Mouse (Mus musculus): ENCODE data around the gene Gstm4. TPM values are rescaled to one million over a fixed set of nuclear protein-coding genes. Genes with fewer than 3 reads are reported as not detected.
"Not testable (repeated sequence)": the region's sequence is repeated elsewhere in the genome, so short reads cannot be mapped to it uniquely, and the experiment has no call there.

The Gstm4 gene
- polyA plus RNA-seq, 1 experiment from 2014 or later = 20.6 TPM

DNA sequence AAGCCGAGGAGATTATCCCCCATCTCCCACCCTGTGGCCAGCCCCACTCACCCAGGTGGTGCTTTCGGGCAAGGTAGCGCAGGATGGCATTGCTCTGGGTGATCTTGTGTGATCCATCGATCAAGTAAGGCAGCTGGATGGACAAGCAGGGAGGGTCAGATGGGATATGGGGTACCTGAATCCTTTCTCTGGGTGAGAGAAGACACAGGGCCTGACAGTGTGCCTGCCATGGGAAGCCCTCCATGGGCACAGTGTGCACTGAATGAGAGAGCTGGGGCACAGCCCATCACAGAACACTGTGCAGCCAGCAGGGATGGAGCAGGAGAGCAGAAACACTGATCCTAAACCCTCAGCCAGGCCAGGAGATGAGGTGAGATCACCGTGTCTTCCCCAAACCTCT, 28.2 kb downstream of the Gstm4 start:
- not testable (repeated sequence) for ATAC-seq (replicated peaks; ENCODE audit: low FRiP score, low TSS enrichment, low read depth); H3K9ac ChIP-seq (ENCODE audit: low read length); H3K27me3 ChIP-seq (replicated peaks; ENCODE audit: control insufficient read depth, insufficient read depth, low read length); H3K36me3 ChIP-seq (ENCODE audit: control insufficient read depth, insufficient read depth, low read length); H3K4me3 ChIP-seq (ENCODE audit: low read depth, low read length); H3K27ac ChIP-seq (ENCODE audit: low read depth); DNase-seq (ENCODE audit: low spot score); H3K9me3 ChIP-seq (ENCODE audit: control insufficient read depth, low read length)
- WGBS = 74% methylated on average over 5 of the region's 5 CpGs
- Histone ChIP-seq H3K4me2 (ENCODE audit: low read length) (peak overlapping the region; percentile 81), H3K4me1 (replicated peaks; ENCODE audit: control insufficient read depth, insufficient read depth, low read length) (peaks cover 12% of the 10 kb centered on the region)

DNA sequence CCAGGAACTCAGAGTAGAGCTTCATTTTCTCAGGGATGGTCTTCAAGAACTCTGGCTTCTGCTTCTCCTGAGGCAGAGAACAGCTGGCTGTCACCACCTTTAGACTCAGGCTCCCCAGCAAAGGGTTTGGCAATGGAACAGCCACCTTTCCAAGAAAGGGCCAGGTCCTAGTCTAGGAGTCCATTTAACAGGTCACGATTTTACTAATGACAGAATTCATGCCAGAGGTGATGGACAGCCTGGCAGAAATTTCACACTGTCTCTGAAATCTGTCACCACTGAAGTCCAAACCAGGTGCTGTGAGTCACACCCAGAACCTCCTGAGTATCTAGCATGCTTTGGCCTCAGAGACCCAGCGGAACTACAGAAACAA, 29.7 kb downstream of the Gstm4 start:
- Histone ChIP-seq H3K4me2 (ENCODE audit: low read length) (no peak overlapping the region), H3K4me3 (ENCODE audit: low read depth, low read length) (no peak overlapping the region), H3K36me3 (ENCODE audit: control insufficient read depth, insufficient read depth, low read length) (no peaks in the 10 kb centered on the region; the same call in 1 of the 2 replicates), H3K9ac (ENCODE audit: low read length) (no peak overlapping the region), H3K27me3 (replicated peaks; ENCODE audit: control insufficient read depth, insufficient read depth, low read length) (no peaks in the 10 kb centered on the region), H3K27ac (ENCODE audit: low read depth) (no peak overlapping the region), H3K4me1 (replicated peaks; ENCODE audit: control insufficient read depth, insufficient read depth, low read length) (peaks cover 12% of the 10 kb centered on the region), H3K9me3 (ENCODE audit: control insufficient read depth, low read length) (no peaks in the 10 kb centered on the region)
- no peak for ATAC-seq (replicated peaks; ENCODE audit: low FRiP score, low TSS enrichment, low read depth)
- WGBS = 89% methylated on average over 2 of the region's 2 CpGs
- DNase-seq (ENCODE audit: low spot score) = no peak

DNA sequence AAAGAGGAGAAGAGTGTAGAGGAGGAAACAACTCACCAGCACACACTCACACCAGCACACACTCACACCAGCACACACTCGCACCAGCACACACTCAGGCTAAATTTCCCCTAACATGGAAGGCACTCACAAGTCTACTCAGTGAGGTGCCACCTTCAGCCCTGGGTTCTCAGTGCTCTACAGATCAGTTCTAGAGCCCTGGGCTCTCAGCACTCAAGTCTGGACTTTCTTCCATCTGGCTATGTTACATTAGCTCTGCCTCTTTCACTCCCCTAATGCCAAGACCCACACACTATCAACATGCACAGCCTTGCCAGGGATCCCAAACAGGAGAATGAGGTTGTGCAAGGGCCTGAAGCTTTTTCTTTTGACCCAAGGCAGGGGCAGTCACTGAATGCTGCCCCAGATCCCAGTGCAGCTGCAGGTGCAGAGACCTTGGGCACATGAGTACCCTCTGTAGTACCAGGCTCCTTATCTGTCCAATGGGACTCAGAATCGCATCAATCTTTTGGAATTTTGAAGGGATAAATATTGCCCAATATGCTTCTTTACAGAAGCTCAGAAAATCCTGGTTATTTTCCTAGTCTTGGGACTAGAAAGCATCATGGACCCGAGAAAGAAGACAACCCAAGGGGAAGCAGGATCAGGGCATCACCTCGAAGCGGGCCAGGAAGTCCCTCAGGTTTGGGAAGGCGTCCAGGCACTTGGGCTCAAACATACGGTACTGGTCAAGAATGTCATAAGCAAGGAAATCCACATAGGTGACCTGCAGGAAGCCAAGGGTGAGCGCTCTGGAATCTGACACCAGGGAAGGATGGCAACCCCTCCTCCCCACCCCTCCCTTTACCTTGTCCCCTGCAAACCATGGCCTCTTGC, 30.4 kb downstream of the Gstm4 start:
- no peak overlapping the region for H3K4me2 ChIP-seq (ENCODE audit: low read length)

DNA sequence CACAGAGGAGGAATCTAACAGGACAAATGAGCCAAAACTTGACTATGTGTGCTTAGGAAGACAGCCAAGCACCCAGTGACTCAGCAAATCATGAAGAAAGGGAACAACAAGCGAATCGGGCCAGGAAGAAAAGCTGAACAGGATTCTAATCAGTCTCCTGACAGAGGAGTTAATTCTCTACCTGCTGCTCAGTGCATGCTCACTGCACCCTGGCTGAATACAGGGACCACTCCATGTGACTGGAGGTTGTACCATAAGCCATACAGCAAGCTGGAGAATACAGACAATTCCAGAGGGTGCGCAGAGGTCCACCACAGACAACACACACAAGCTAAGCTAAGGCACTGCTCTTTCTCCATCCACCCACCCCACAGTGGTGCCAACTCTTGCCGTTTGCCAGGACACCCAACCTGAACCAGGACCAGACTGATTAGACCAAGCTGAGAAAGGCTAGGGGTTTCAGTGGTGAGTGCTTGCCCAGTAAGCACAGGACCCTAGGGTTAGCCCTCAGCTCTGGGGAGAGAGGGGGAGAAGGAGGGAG, 31.3 kb downstream of the Gstm4 start:
- Histone ChIP-seq H3K27me3 (replicated peaks; ENCODE audit: control insufficient read depth, insufficient read depth, low read length) (no peaks in the 10 kb centered on the region), H3K9ac (ENCODE audit: low read length) (no peak overlapping the region), H3K4me1 (replicated peaks; ENCODE audit: control insufficient read depth, insufficient read depth, low read length) (peaks cover 8% of the 10 kb centered on the region), H3K27ac (ENCODE audit: low read depth) (no peak overlapping the region), H3K4me2 (ENCODE audit: low read length) (no peak overlapping the region), H3K9me3 (ENCODE audit: control insufficient read depth, low read length) (no peaks in the 10 kb centered on the region), H3K36me3 (ENCODE audit: control insufficient read depth, insufficient read depth, low read length) (no peaks in the 10 kb centered on the region; the same call in 1 of the 2 replicates), H3K4me3 (ENCODE audit: low read depth, low read length) (no peak overlapping the region)
- DNase-seq (ENCODE audit: low spot score) (no peak), ATAC-seq (replicated peaks; ENCODE audit: low FRiP score, low TSS enrichment, low read depth) (no peak)
- WGBS = 81% methylated on average over 4 of the region's 4 CpGs

More for the DNA sequence above, 30.4 kb downstream of the Gstm4 start:
- Histone ChIP-seq H3K36me3 (ENCODE audit: control insufficient read depth, insufficient read depth, low read length) (no peaks in the 10 kb centered on the region; the same call in 1 of the 2 replicates), H3K9me3 (ENCODE audit: control insufficient read depth, low read length) (no peaks in the 10 kb centered on the region), H3K9ac (ENCODE audit: low read length) (no peak overlapping the region), H3K4me1 (replicated peaks; ENCODE audit: control insufficient read depth, insufficient read depth, low read length) (peaks cover 12% of the 10 kb centered on the region), H3K4me3 (ENCODE audit: low read depth, low read length) (no peak overlapping the region), H3K27ac (ENCODE audit: low read depth) (no peak overlapping the region), H3K27me3 (replicated peaks; ENCODE audit: control insufficient read depth, insufficient read depth, low read length) (no peaks in the 10 kb centered on the region)
- WGBS = 85% methylated on average over 7 of the region's 8 CpGs
- DNase-seq (ENCODE audit: low spot score) (no peak), ATAC-seq (replicated peaks; ENCODE audit: low FRiP score, low TSS enrichment, low read depth) (no peak)

DNA sequence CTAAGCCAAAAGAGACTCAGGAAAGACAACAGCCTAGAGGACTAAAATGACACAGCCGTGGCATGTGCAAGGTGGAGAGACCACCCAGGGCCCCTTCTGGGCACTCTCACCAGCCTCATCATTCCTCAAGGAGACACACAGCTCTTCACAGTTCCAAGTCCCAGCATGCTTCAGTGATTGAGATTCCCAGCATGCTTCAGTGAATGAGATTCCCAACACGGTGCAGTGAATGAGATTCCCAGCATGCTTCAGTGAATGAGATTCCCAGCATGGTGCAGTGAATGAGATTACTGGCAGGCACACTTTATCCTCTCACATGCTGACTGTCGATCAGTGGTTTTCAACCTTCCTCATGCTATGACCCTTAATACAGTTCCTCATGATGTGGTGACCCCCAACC, 33.1 kb downstream of the Gstm4 start:
- no peak for DNase-seq (ENCODE audit: low spot score)
- WGBS = 78% methylated on average over 3 of the region's 3 CpGs
- Histone ChIP-seq H3K9me3 (ENCODE audit: control insufficient read depth, low read length) (no peaks in the 10 kb centered on the region), H3K36me3 (ENCODE audit: control insufficient read depth, insufficient read depth, low read length) (no peaks in the 10 kb centered on the region; the same call in 1 of the 2 replicates), H3K4me3 (ENCODE audit: low read depth, low read length) (no peak overlapping the region), H3K4me2 (ENCODE audit: low read length) (no peak overlapping the region), H3K9ac (ENCODE audit: low read length) (no peak overlapping the region), H3K4me1 (replicated peaks; ENCODE audit: control insufficient read depth, insufficient read depth, low read length) (no peaks in the 10 kb centered on the region), H3K27ac (ENCODE audit: low read depth) (no peak overlapping the region), H3K27me3 (replicated peaks; ENCODE audit: control insufficient read depth, insufficient read depth, low read length) (no peaks in the 10 kb centered on the region)
- ATAC-seq (replicated peaks; ENCODE audit: low FRiP score, low TSS enrichment, low read depth) = no peak

DNA sequence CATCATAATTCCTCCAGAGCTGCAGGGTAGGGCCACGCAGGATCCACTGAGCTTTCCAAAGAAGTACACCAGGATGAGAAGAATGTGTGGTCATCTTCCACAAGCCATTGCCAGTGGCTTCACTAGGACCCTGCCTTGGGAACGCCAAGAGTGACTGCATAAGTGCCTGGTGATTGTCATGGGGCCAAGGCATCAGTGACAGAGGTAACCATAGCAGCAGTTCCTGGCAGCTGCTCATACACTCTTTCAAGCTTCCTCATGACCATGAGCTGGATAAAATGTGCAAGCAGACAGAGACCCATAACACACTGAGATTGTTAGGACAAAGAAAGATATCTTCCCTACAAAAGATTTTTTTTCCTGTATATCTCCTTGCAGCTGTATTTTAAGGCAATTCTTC, 34.4 kb downstream of the Gstm4 start:
- Histone ChIP-seq H3K27me3 (replicated peaks; ENCODE audit: control insufficient read depth, insufficient read depth, low read length) (no peaks in the 10 kb centered on the region), H3K9me3 (ENCODE audit: control insufficient read depth, low read length) (no peaks in the 10 kb centered on the region), H3K4me2 (ENCODE audit: low read length) (no peak overlapping the region), H3K36me3 (ENCODE audit: control insufficient read depth, insufficient read depth, low read length) (no peaks in the 10 kb centered on the region; the same call in 1 of the 2 replicates), H3K9ac (ENCODE audit: low read length) (no peak overlapping the region), H3K27ac (ENCODE audit: low read depth) (no peak overlapping the region), H3K4me3 (ENCODE audit: low read depth, low read length) (no peak overlapping the region), H3K4me1 (replicated peaks; ENCODE audit: control insufficient read depth, insufficient read depth, low read length) (no peaks in the 10 kb centered on the region)
- ATAC-seq (replicated peaks; ENCODE audit: low FRiP score, low TSS enrichment, low read depth) (no peak), DNase-seq (ENCODE audit: low spot score) (no peak)
- WGBS = 63% methylated on average over 2 of the region's 2 CpGs

DNA sequence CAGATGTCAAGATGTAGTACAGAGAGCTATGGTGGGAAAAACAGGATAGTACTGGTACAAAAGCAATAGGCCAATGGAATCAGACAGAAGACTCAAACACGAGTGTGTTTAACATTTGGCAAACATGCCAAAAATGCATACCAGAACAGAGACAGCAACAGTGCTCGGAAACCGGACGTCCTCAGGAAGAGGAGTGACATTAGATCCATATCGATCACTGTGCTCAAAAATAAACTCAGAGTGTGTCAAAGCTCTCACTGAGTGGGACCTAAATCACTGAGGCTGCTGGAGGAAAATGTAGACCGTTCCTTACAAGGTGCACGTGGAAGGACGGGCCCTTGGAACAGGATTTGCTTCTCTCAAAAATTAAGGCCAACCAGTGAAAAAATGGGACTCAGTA, 42.7 kb downstream of the Gstm4 start:
- no peak overlapping the region for H3K4me2 ChIP-seq (ENCODE audit: low read length)
- 69% methylated on average over 8 of the region's 8 CpGs for WGBS
- no peaks in the 10 kb centered on the region for H3K9me3 ChIP-seq (ENCODE audit: control insufficient read depth, low read length)
- H3K27me3 ChIP-seq (replicated peaks; ENCODE audit: control insufficient read depth, insufficient read depth, low read length) = no peaks in the 10 kb centered on the region
- no peak overlapping the region for H3K27ac ChIP-seq (ENCODE audit: low read depth)
- ATAC-seq (replicated peaks; ENCODE audit: low FRiP score, low TSS enrichment, low read depth) = no peak
- H3K36me3 ChIP-seq (ENCODE audit: control insufficient read depth, insufficient read depth, low read length) = no peaks in the 10 kb centered on the region
- H3K4me3 ChIP-seq (ENCODE audit: low read depth, low read length) = no peak overlapping the region
- no peak for DNase-seq (ENCODE audit: low spot score)
- H3K4me1 ChIP-seq (replicated peaks; ENCODE audit: control insufficient read depth, insufficient read depth, low read length) = no peaks in the 10 kb centered on the region
- H3K9ac ChIP-seq (ENCODE audit: low read length) = no peak overlapping the region

DNA sequence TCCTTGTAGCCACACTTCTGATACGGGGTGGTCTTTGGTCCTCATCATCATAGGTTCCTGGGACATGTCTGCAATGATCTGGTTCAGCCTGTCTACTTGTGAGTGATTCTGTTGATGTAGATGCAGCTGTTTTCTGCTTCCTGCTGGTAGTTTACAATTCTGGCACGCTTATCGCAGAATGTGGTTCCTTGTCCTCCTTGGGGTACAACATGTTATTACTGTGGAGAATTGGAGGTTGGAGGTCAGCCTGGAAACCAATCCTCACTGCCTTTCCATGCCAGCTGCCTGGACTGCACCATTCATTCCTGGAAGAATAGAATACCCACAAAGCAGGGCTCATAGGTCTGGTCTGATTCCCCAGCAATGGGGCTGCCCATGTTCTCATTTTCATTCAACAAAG, 45.2 kb downstream of the Gstm4 start:
- no peaks in the 10 kb centered on the region for H3K4me1 ChIP-seq (replicated peaks; ENCODE audit: control insufficient read depth, insufficient read depth, low read length)
- no peak overlapping the region for H3K4me2 ChIP-seq (ENCODE audit: low read length)
- no peak overlapping the region for H3K9ac ChIP-seq (ENCODE audit: low read length)
- no peaks in the 10 kb centered on the region for H3K36me3 ChIP-seq (ENCODE audit: control insufficient read depth, insufficient read depth, low read length)
- no peak overlapping the region for H3K27ac ChIP-seq (ENCODE audit: low read depth)
- 74% methylated on average over 3 of the region's 3 CpGs for WGBS
- DNase-seq (ENCODE audit: low spot score) (no peak), ATAC-seq (replicated peaks; ENCODE audit: low FRiP score, low TSS enrichment, low read depth) (no peak)
- H3K9me3 ChIP-seq (ENCODE audit: control insufficient read depth, low read length) = no peaks in the 10 kb centered on the region
- no peaks in the 10 kb centered on the region for H3K27me3 ChIP-seq (replicated peaks; ENCODE audit: control insufficient read depth, insufficient read depth, low read length)
- no peak overlapping the region for H3K4me3 ChIP-seq (ENCODE audit: low read depth, low read length)

DNA sequence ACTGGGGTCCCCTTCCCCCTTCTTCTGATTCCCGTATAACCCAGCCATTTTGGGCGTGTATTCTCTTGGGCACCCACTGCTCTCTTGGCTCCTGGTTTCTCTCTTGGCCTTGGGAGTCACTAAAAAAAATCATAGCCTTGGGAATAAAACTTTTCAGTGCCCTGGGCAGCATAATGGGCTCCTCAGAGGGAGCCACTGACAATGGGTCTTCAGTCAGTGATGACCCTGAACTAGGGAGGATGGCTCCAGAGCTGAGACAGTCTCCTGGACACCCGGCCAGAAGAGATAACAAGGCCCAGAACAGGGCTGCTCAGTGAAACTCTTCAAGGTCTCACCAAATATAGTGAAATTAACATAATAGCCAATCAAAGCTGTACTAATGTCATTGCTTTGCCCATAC, 46.1 kb downstream of the Gstm4 start:
- H3K27me3 ChIP-seq (replicated peaks; ENCODE audit: control insufficient read depth, insufficient read depth, low read length) = no peaks in the 10 kb centered on the region
- 86% methylated on average over 3 of the region's 3 CpGs for WGBS
- H3K4me1 ChIP-seq (replicated peaks; ENCODE audit: control insufficient read depth, insufficient read depth, low read length) = no peaks in the 10 kb centered on the region
- H3K4me3 ChIP-seq (ENCODE audit: low read depth, low read length) = no peak overlapping the region
- no peaks in the 10 kb centered on the region for H3K36me3 ChIP-seq (ENCODE audit: control insufficient read depth, insufficient read depth, low read length)
- no peak for DNase-seq (ENCODE audit: low spot score)
- no peak overlapping the region for H3K4me2 ChIP-seq (ENCODE audit: low read length)
- no peak overlapping the region for H3K9ac ChIP-seq (ENCODE audit: low read length)
- no peak overlapping the region for H3K27ac ChIP-seq (ENCODE audit: low read depth)
- H3K9me3 ChIP-seq (ENCODE audit: control insufficient read depth, low read length) = no peaks in the 10 kb centered on the region
- no peak for ATAC-seq (replicated peaks; ENCODE audit: low FRiP score, low TSS enrichment, low read depth)
